Mouse (Mus musculus): ENCODE data around the gene Gm21981. TPM values are rescaled to one million over a fixed set of nuclear protein-coding genes. Genes with fewer than 3 reads are reported as not detected.

Gene Gm21981
- polyA plus RNA-seq, 1 experiment: 0.20 TPM

GRCm38 (mm10) chr17:47703556-47703955 is 9.3 kb upstream of the Gm21981 start:
- Histone ChIP-seq H3K36me3 (ENCODE audit: control insufficient read depth, insufficient read depth, low read length) (peaks cover 4% of the 10 kb centered on the region; the same call in 1 of the 2 replicates), H3K27ac (ENCODE audit: insufficient read depth, low read depth, low read length) (no peak overlapping the region), H3K27me3 (ENCODE audit: control insufficient read depth, insufficient read depth, low read length) (no peaks in the 10 kb centered on the region), H3K4me1 (ENCODE audit: control insufficient read depth, insufficient read depth, insufficient read length, low read length) (peaks cover 7% of the 10 kb centered on the region; the same call in 1 of the 2 replicates), H3K4me3 (ENCODE audit: low read depth, low read length) (no peak overlapping the region)
- no peak for TF ChIP-seq POLR2A (IDR thresholded peaks at IDR 0.05; ENCODE audit: low read depth, low read length)
- TF ChIP-seq CTCF (IDR thresholded peaks at IDR 0.05; ENCODE audit: extremely low read depth, insufficient read length, insufficient replicate concordance, low read depth, low read length): no peak
- WGBS: 74% methylated on average over 20 of the region's 20 CpGs

GRCm38 (mm10) chr17:47702548-47703345 is 8.5 kb upstream of the Gm21981 start:
- TF ChIP-seq POLR2A (IDR thresholded peaks at IDR 0.05; ENCODE audit: low read depth, low read length) (no peak), CTCF (IDR thresholded peaks at IDR 0.05; ENCODE audit: extremely low read depth, insufficient read length, insufficient replicate concordance, low read depth, low read length) (no peak)
- 79% methylated on average over 28 of the region's 28 CpGs for WGBS

GRCm38 (mm10) chr17:47701793-47702192 is 7.5 kb upstream of the Gm21981 start:
- TF ChIP-seq CTCF (IDR thresholded peaks at IDR 0.05; ENCODE audit: extremely low read depth, insufficient read length, insufficient replicate concordance, low read depth, low read length) (no peak), POLR2A (IDR thresholded peaks at IDR 0.05; ENCODE audit: low read depth, low read length) (no peak)
- Histone ChIP-seq H3K27ac (ENCODE audit: insufficient read depth, low read depth, low read length) (no peak overlapping the region), H3K4me3 (ENCODE audit: low read depth, low read length) (no peak overlapping the region), H3K27me3 (ENCODE audit: control insufficient read depth, insufficient read depth, low read length) (no peaks in the 10 kb centered on the region), H3K4me1 (ENCODE audit: control insufficient read depth, insufficient read depth, insufficient read length, low read length) (no peaks in the 10 kb centered on the region; the same call in 1 of the 2 replicates), H3K36me3 (ENCODE audit: control insufficient read depth, insufficient read depth, low read length) (peaks cover 4% of the 10 kb centered on the region; the same call in 1 of the 2 replicates)
- WGBS: 88% methylated on average over 9 of the region's 9 CpGs

More at GRCm38 (mm10) chr17:47702548-47703345, 8.5 kb upstream of the Gm21981 start:
- H3K4me1 ChIP-seq (ENCODE audit: control insufficient read depth, insufficient read depth, insufficient read length, low read length): peaks cover 1% of the 10 kb centered on the region; the same call in 1 of the 2 replicates
- no peaks in the 10 kb centered on the region for H3K27me3 ChIP-seq (ENCODE audit: control insufficient read depth, insufficient read depth, low read length)
- H3K27ac ChIP-seq (ENCODE audit: insufficient read depth, low read depth, low read length): no peak overlapping the region
- peaks cover 4% of the 10 kb centered on the region; the same call in 1 of the 2 replicates for H3K36me3 ChIP-seq (ENCODE audit: control insufficient read depth, insufficient read depth, low read length)
- H3K4me3 ChIP-seq (ENCODE audit: low read depth, low read length): no peak overlapping the region

- no peak overlapping the region for H3K4me3 ChIP-seq (ENCODE audit: low read depth, low read length)
- H3K27ac ChIP-seq (ENCODE audit: insufficient read depth, low read depth, low read length): no peak overlapping the region
- 74% methylated on average over 2 of the region's 2 CpGs for WGBS
- TF ChIP-seq POLR2A (IDR thresholded peaks at IDR 0.05; ENCODE audit: low read depth, low read length) (no peak), CTCF (IDR thresholded peaks at IDR 0.05; ENCODE audit: extremely low read depth, insufficient read length, insufficient replicate concordance, low read depth, low read length) (no peak)
- no peaks in the 10 kb centered on the region for H3K27me3 ChIP-seq (ENCODE audit: control insufficient read depth, insufficient read depth, low read length)
- H3K36me3 ChIP-seq (ENCODE audit: control insufficient read depth, insufficient read depth, low read length): peaks cover 4% of the 10 kb centered on the region; the same call in 1 of the 2 replicates
- peaks cover 2% of the 10 kb centered on the region; the same call in 1 of the 2 replicates for H3K4me1 ChIP-seq (ENCODE audit: control insufficient read depth, insufficient read depth, insufficient read length, low read length)
These were observed 4.8 kb upstream of the Gm21981 start for GRCm38 (mm10) chr17:47699055-47699454.

- Histone ChIP-seq H3K27me3 (ENCODE audit: control insufficient read depth, insufficient read depth, low read length) (no peaks in the 10 kb centered on the region), H3K36me3 (ENCODE audit: control insufficient read depth, insufficient read depth, low read length) (peaks cover 4% of the 10 kb centered on the region; the same call in 1 of the 2 replicates), H3K4me1 (ENCODE audit: control insufficient read depth, insufficient read depth, insufficient read length, low read length) (peaks cover 2% of the 10 kb centered on the region; the same call in 1 of the 2 replicates), H3K27ac (ENCODE audit: insufficient read depth, low read depth, low read length) (no peak overlapping the region), H3K4me3 (ENCODE audit: low read depth, low read length) (no peak overlapping the region)
- 91% methylated on average over 10 of the region's 10 CpGs for WGBS
- TF ChIP-seq CTCF (IDR thresholded peaks at IDR 0.05; ENCODE audit: extremely low read depth, insufficient read length, insufficient replicate concordance, low read depth, low read length) (no peak), POLR2A (IDR thresholded peaks at IDR 0.05; ENCODE audit: low read depth, low read length) (no peak)
These were observed 3.9 kb upstream of the Gm21981 start for GRCm38 (mm10) chr17:47698156-47698555.

GRCm38 (mm10) chr17:47695337-47695710 is 1.1 kb upstream of the Gm21981 start:
- TF ChIP-seq POLR2A (IDR thresholded peaks at IDR 0.05; ENCODE audit: low read depth, low read length) (no peak), CTCF (IDR thresholded peaks at IDR 0.05; ENCODE audit: extremely low read depth, insufficient read length, insufficient replicate concordance, low read depth, low read length) (no peak)
- H3K27me3 ChIP-seq (ENCODE audit: control insufficient read depth, insufficient read depth, low read length): no peaks in the 10 kb centered on the region
- under 1% methylated on average over 23 of the region's 23 CpGs for WGBS
- H3K4me1 ChIP-seq (ENCODE audit: control insufficient read depth, insufficient read depth, insufficient read length, low read length): peaks cover 2% of the 10 kb centered on the region; the same call in 1 of the 2 replicates
- peaks cover 2% of the 10 kb centered on the region; the same call in 1 of the 2 replicates for H3K36me3 ChIP-seq (ENCODE audit: control insufficient read depth, insufficient read depth, low read length)
- no peak overlapping the region for H3K27ac ChIP-seq (ENCODE audit: insufficient read depth, low read depth, low read length)
- H3K4me3 ChIP-seq (ENCODE audit: low read depth, low read length): peak overlapping the region; percentile 86

All from small intestine, adult 2 months (tissue).